Mouse (Mus musculus) thymus, postnatal 36 days (tissue): ENCODE data around the gene P2rx6.
"Not testable (repeated sequence)": the region's sequence is repeated elsewhere in the genome, so short reads cannot be mapped to it uniquely, and the experiment has no call there.

Experiments
- DNase-seq, 2 experiments: peaks; one replicate each; pipeline ENCODE4 v3.0.0; 2022; ENCODE audit warnings: mixed read lengths in 2 of 2

Gene P2rx6

GRCm38 (mm10) chr16:17563580-17563979 lies 1.9 kb downstream of the P2rx6 start:
- no peak for DNase-seq

- DNase-seq, result no peak
These were observed 2.5 kb downstream of the P2rx6 start for GRCm38 (mm10) chr16:17564221-17564620.

GRCm38 (mm10) chr16:17564771-17565170 lies 3.1 kb downstream of the P2rx6 start:
- no peak for DNase-seq

- DNase-seq, result no peak
These were observed 4.5 kb downstream of the P2rx6 start for GRCm38 (mm10) chr16:17566186-17566585.

GRCm38 (mm10) chr16:17575870-17576824 lies 14.5 kb downstream of the P2rx6 start:
- no peak for DNase-seq

- DNase-seq, result no peak
These were observed 15.1 kb downstream of the P2rx6 start for GRCm38 (mm10) chr16:17576825-17577215.

GRCm38 (mm10) chr16:17583064-17583463 lies 21.4 kb downstream of the P2rx6 start, which contains the start of gene Slc7a4:
Slc7a4 (minus strand) TSS chr16:17583214.
- no peak for DNase-seq

GRCm38 (mm10) chr16:17584555-17584954 lies 22.9 kb downstream of the P2rx6 start:
- DNase-seq, result no peak

GRCm38 (mm10) chr16:17590731-17591130 lies 29.0 kb downstream of the P2rx6 start:
- no peak for DNase-seq

GRCm38 (mm10) chr16:17600944-17601562 lies 39.4 kb downstream of the P2rx6 start:
- no peak for DNase-seq

GRCm38 (mm10) chr16:17604941-17605340 lies 43.3 kb downstream of the P2rx6 start:
- no peak for DNase-seq

GRCm38 (mm10) chr16:17605684-17606083 lies 44.0 kb downstream of the P2rx6 start:
- DNase-seq, result no peak

- DNase-seq, result no peak
These were observed 49.7 kb downstream of the P2rx6 start for GRCm38 (mm10) chr16:17611383-17611782.

GRCm38 (mm10) chr16:17614740-17615139 lies 53.1 kb downstream of the P2rx6 start:
- DNase-seq, result not testable (repeated sequence)

- no peak for DNase-seq
These were observed 54.5 kb downstream of the P2rx6 start for GRCm38 (mm10) chr16:17616212-17616611.

- peak; percentile 60 to 62 for DNase-seq
These were observed 56.4 kb downstream of the P2rx6 start for GRCm38 (mm10) chr16:17617922-17618565.

- peak; percentile 86 to 90 for DNase-seq
These were observed 57.8 kb downstream of the P2rx6 start, which contains the start of gene Smpd4 for GRCm38 (mm10) chr16:17619198-17620105. Smpd4 (plus strand) TSS chr16:17619354.

GRCm38 (mm10) chr16:17621936-17622335 lies 60.3 kb downstream of the P2rx6 start:
- DNase-seq, result no peak

- no peak for DNase-seq
These were observed 64.0 kb downstream of the P2rx6 start for GRCm38 (mm10) chr16:17625488-17626268.

GRCm38 (mm10) chr16:17626269-17626555 lies 64.5 kb downstream of the P2rx6 start:
- no peak for DNase-seq
